Mouse (Mus musculus): ENCODE data around the gene Gm10097. TPM values are rescaled to one million over a fixed set of nuclear protein-coding genes. Genes with fewer than 3 reads are reported as not detected.
A peak's percentile ranks its signal among the peaks of the same experiment; 100 is the strongest.

Gm10097 gene
- 0.10 and 0.17 TPM in 2 replicates for polyA plus RNA-seq (2015; fragmentation: Nextera tagmentation; extraction: Ambion mirVana)

DNA sequence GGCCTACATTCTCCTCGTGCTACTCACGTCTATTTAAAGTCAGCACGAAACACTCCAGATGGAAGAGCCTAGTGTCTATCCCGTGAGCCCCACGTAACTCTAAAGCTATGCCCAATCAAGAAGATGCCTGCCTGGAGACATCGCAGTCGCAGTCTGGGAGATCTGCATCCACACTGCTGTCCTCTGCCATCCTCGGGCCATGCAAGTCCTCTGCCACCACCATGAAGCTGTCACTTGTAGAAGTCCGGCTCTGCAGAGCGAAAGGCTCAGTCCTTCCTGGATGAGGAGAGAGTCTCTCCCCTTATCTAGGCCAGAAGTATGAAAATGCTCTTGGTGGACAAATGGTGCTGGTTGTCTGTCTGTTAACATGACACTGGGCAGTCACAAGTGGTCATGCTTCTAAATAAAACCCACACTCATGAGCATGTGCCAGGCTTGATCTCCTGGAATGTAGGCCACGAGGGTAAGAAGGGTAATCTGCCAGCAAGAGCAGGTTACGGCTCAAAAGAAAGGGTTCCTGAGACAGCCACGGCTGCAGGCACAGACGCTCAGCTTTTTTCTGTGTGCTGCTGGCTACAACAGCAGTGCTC, at the start of gene Gm10097:
Gene Gm10097, plus strand, starts transcription at position 517 of the 590 bp plus-strand sequence.
- Histone ChIP-seq H3K27me3 (replicated peaks) (no peaks in the 10 kb centered on the region), H3K4me2 (no peak within 1 kb of the TSS), H3K27ac (no peak within 1 kb of the TSS), H3K9me3 (no peaks in the 10 kb centered on the region), H3K4me1 (no peaks in the 10 kb centered on the region), H3K36me3 (replicated peaks) (no peaks in the 10 kb centered on the region), H3K9ac (no peak within 1 kb of the TSS), H3K4me3 (no peak within 1 kb of the TSS)
- ATAC-seq (replicated peaks), result no peak
- 86% methylated on average over 14 of the region's 14 CpGs for WGBS

- Histone ChIP-seq H3K27me3 (replicated peaks) (no peaks in the 10 kb centered on the region), H3K4me2 (no peak overlapping the region), H3K9me3 (no peaks in the 10 kb centered on the region), H3K4me3 (no peak overlapping the region), H3K36me3 (replicated peaks) (peaks cover 4% of the 10 kb centered on the region; the same call in 1 of the 2 replicates), H3K9ac (no peak overlapping the region), H3K4me1 (no peaks in the 10 kb centered on the region), H3K27ac (no peak overlapping the region)
- no peak for ATAC-seq (replicated peaks)
- 96% methylated on average over 4 of the region's 4 CpGs for WGBS
Observed at GRCm38 (mm10) chr10:5025906-5026305, 43.1 kb upstream of the Gm10097 start.

- no peak overlapping the region for H3K9ac ChIP-seq
- H3K36me3 ChIP-seq (replicated peaks), result peaks cover 11% of the 10 kb centered on the region; the same call in 1 of the 2 replicates
- 84% methylated on average over 1 of the region's 1 CpGs for WGBS
- no peak overlapping the region for H3K4me2 ChIP-seq
- no peak for ATAC-seq (replicated peaks)
- no peaks in the 10 kb centered on the region for H3K27me3 ChIP-seq (replicated peaks)
- H3K27ac ChIP-seq, result no peak overlapping the region
- no peak overlapping the region for H3K4me3 ChIP-seq
- no peaks in the 10 kb centered on the region for H3K4me1 ChIP-seq
- H3K9me3 ChIP-seq, result no peaks in the 10 kb centered on the region
Observed at GRCm38 (mm10) chr10:5027208-5027607, 41.8 kb upstream of the Gm10097 start.

- peaks cover 11% of the 10 kb centered on the region; the same call in 1 of the 2 replicates for H3K36me3 ChIP-seq (replicated peaks)
- 90% methylated on average over 9 of the region's 9 CpGs for WGBS
- ATAC-seq (replicated peaks), result no peak
- no peaks in the 10 kb centered on the region for H3K4me1 ChIP-seq
- H3K9me3 ChIP-seq, result no peaks in the 10 kb centered on the region
- H3K4me2 ChIP-seq, result no peak overlapping the region
- H3K27ac ChIP-seq, result no peak overlapping the region
- H3K4me3 ChIP-seq, result no peak overlapping the region
- H3K27me3 ChIP-seq (replicated peaks), result no peaks in the 10 kb centered on the region
- H3K9ac ChIP-seq, result no peak overlapping the region
Observed at GRCm38 (mm10) chr10:5028301-5028700, 40.7 kb upstream of the Gm10097 start.

DNA sequence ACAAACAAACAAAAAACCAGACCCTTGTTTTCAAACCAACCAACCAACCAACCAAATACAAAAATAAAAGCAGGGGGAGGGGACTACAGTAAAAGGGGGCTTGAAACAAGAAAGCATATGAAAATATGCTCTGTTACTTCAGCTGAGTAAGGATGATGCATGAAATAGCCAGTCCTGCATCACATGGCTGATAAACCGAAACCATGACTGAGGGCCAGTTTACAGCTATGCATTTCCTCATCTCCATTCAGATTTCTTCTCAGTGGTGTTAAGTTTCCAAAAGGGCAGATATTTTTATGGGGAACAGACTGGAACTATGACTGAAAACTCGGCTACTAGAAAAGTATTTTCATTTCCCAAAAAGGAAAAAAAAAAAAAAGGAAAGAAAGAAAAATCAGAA, 39.8 kb upstream of the Gm10097 start:
- Histone ChIP-seq H3K27ac (no peak overlapping the region), H3K4me1 (no peaks in the 10 kb centered on the region), H3K27me3 (replicated peaks) (no peaks in the 10 kb centered on the region), H3K4me3 (no peak overlapping the region), H3K36me3 (replicated peaks) (peaks cover 11% of the 10 kb centered on the region; the same call in 1 of the 2 replicates), H3K9me3 (no peaks in the 10 kb centered on the region), H3K4me2 (no peak overlapping the region), H3K9ac (no peak overlapping the region)
- ATAC-seq (replicated peaks), result no peak
- 82% methylated on average over 2 of the region's 2 CpGs for WGBS

DNA sequence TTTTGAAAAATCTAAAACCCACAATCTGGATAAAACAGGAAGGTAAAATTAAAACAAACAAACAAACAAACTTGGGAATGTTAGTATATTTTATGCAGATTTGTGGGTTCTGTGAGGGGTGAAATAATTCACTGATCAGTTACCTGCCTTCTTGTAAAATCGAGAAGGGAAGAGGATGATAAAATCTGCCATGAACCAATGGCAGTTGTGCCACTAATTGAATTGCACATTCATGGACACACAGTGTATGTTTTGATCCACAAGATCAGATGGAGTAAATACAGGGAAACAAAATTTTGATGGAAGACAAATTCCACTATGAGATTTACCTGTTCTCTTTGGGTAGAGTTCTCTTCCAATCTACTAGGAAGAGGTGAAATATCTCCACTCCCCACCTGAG, 39.1 kb upstream of the Gm10097 start:
- H3K4me3 ChIP-seq, result no peak overlapping the region

GRCm38 (mm10) chr10:5032192-5033048, 36.6 kb upstream of the Gm10097 start:
- peaks cover 11% of the 10 kb centered on the region; the same call in 1 of the 2 replicates for H3K36me3 ChIP-seq (replicated peaks)
- no peak overlapping the region for H3K9ac ChIP-seq
- H3K27me3 ChIP-seq (replicated peaks), result no peaks in the 10 kb centered on the region
- no peak overlapping the region for H3K27ac ChIP-seq
- H3K4me2 ChIP-seq, result no peak overlapping the region
- H3K9me3 ChIP-seq, result no peaks in the 10 kb centered on the region
- H3K4me1 ChIP-seq, result no peaks in the 10 kb centered on the region
- no peak overlapping the region for H3K4me3 ChIP-seq
- no peak for ATAC-seq (replicated peaks)
- 50% methylated on average over 15 of the region's 15 CpGs for WGBS

More for the DNA sequence above, 39.1 kb upstream of the Gm10097 start:
- Histone ChIP-seq H3K27ac (no peak overlapping the region), H3K9me3 (no peaks in the 10 kb centered on the region), H3K4me2 (no peak overlapping the region), H3K36me3 (replicated peaks) (peaks cover 11% of the 10 kb centered on the region; the same call in 1 of the 2 replicates), H3K27me3 (replicated peaks) (no peaks in the 10 kb centered on the region), H3K9ac (no peak overlapping the region), H3K4me1 (no peaks in the 10 kb centered on the region)
- 94% methylated on average over 1 of the region's 1 CpGs for WGBS
- ATAC-seq (replicated peaks), result no peak

DNA sequence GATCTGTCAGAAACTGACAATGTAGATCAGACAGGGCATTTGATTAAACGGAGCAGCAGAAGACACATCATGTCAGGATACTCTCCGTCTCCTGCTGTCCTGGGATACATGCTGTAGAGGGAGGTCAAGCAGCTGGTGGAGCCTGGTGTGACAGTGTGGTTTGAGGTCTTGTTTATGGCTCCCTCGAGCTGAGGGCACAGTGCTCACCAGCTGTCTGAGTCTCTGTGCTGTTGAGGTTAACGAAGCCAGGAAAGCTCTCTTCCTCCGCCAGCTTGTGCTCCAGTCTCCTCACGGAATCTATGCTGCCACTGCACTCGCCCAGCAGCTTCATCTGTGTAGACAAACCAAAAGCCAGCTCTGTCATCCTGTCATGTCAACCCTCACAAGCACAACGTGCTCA, 27.7 kb upstream of the Gm10097 start:
- Histone ChIP-seq H3K4me2 (no peak overlapping the region), H3K9me3 (no peaks in the 10 kb centered on the region), H3K4me1 (no peaks in the 10 kb centered on the region), H3K9ac (no peak overlapping the region), H3K27ac (no peak overlapping the region), H3K27me3 (replicated peaks) (no peaks in the 10 kb centered on the region), H3K4me3 (no peak overlapping the region), H3K36me3 (replicated peaks) (peaks cover 17% of the 10 kb centered on the region; the same call in 1 of the 2 replicates)
- ATAC-seq (replicated peaks), result no peak
- 73% methylated on average over 8 of the region's 8 CpGs for WGBS

DNA sequence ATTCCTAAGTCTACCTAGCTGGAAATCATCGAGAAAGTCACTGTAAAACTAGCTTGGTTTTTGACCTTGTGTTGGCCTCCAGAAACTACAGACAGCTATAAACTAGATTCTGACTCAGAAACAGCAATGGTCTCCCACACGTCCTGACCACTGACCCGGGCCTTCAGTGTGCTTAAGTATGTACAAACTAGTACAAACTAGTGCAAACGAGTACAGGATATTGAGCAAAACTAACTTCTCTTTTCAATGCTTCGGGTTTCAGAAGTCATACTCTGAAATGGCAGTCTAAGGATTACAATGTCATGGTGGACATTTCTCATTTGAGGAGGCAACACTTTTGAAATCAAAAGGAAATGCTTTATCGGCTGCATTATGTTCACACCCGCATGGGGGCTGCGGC, 24.5 kb upstream of the Gm10097 start:
- no peak for ATAC-seq (replicated peaks)
- H3K9me3 ChIP-seq, result no peaks in the 10 kb centered on the region
- H3K4me3 ChIP-seq, result no peak overlapping the region
- no peaks in the 10 kb centered on the region for H3K27me3 ChIP-seq (replicated peaks)
- no peaks in the 10 kb centered on the region for H3K4me1 ChIP-seq
- WGBS, result 92% methylated on average over 8 of the region's 8 CpGs
- no peak overlapping the region for H3K9ac ChIP-seq
- no peak overlapping the region for H3K27ac ChIP-seq
- no peak overlapping the region for H3K4me2 ChIP-seq
- peaks cover 17% of the 10 kb centered on the region; the same call in 1 of the 2 replicates for H3K36me3 ChIP-seq (replicated peaks)

- Histone ChIP-seq H3K36me3 (replicated peaks) (peaks cover 14% of the 10 kb centered on the region; the same call in 1 of the 2 replicates), H3K4me2 (no peak overlapping the region), H3K4me3 (no peak overlapping the region), H3K27ac (no peak overlapping the region), H3K9me3 (no peaks in the 10 kb centered on the region), H3K27me3 (replicated peaks) (no peaks in the 10 kb centered on the region), H3K9ac (no peak overlapping the region), H3K4me1 (no peaks in the 10 kb centered on the region)
- no peak for ATAC-seq (replicated peaks)
- WGBS, result 87% methylated on average over 7 of the region's 7 CpGs
Observed at GRCm38 (mm10) chr10:5045213-5045612, 23.8 kb upstream of the Gm10097 start.

DNA sequence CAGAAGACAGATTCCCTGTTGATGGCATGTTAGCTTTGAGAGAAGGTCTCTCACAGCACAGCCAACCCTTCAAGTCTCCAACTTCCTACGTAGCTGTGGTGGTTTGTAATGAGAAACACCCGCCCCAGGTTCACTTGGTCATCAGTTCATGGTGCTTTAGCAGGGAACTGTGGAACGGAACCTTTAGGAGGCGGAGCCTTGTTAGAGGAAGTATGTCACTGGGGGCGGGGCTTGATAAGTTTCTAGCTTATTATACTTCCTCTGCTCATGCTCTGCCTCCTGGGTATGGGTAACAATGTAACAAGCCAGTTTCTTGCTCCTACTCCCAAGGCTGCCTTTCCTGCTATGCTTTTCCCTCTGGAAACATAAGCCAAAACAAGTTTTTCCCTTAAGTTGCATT, 23.3 kb upstream of the Gm10097 start:
- Histone ChIP-seq H3K9ac (no peak overlapping the region), H3K27ac (no peak overlapping the region), H3K9me3 (no peaks in the 10 kb centered on the region), H3K27me3 (replicated peaks) (no peaks in the 10 kb centered on the region), H3K36me3 (replicated peaks) (peaks cover 10% of the 10 kb centered on the region; the same call in 1 of the 2 replicates), H3K4me2 (no peak overlapping the region), H3K4me1 (no peaks in the 10 kb centered on the region), H3K4me3 (no peak overlapping the region)
- ATAC-seq (replicated peaks), result no peak
- WGBS, result 89% methylated on average over 5 of the region's 5 CpGs

GRCm38 (mm10) chr10:5056243-5056735, 12.7 kb upstream of the Gm10097 start:
- Histone ChIP-seq H3K4me3 (no peak overlapping the region), H3K4me2 (no peak overlapping the region), H3K9me3 (no peaks in the 10 kb centered on the region), H3K36me3 (replicated peaks) (no peaks in the 10 kb centered on the region), H3K9ac (no peak overlapping the region), H3K4me1 (peaks cover 3% of the 10 kb centered on the region; the same call in 1 of the 2 replicates), H3K27me3 (replicated peaks) (no peaks in the 10 kb centered on the region), H3K27ac (no peak overlapping the region)
- ATAC-seq (replicated peaks), result peak; percentile 57
- 26% methylated on average over 10 of the region's 10 CpGs for WGBS
